Mouse (Mus musculus) cerebellum, adult 2 months (tissue): ENCODE measurements at regions not wholly inside any gene's neighbourhood (a gene's known extent, or its start where the extent isn't known, plus 50 kb on each side); places are given as distances from the start of the nearest gene placed in this dataset.

ENCODE experiments used
- CTCF ChIP-seq: fragments of 200-500 bp; IDR thresholded peaks from 2 replicates; pipeline ENCODE4 v1.5.1; 2011; ENCODE audit warnings: low read depth, mild to moderate bottlenecking, control low read depth, low read length, moderate library complexity, borderline replicate concordance; ENCODE audit not compliant: insufficient read depth
- POLR2A ChIP-seq: fragments of 200-500 bp; IDR thresholded peaks from 2 replicates; pipeline ENCODE4 v1.6.1; 2011; ENCODE audit warnings: low read length, control low read depth, borderline replicate concordance; ENCODE audit not compliant: insufficient read depth

- TF ChIP-seq CTCF (no peak), POLR2A (no peak)
Measured at GRCm38 (mm10) chr7:125271356-125271755, 173.1 kb upstream of the Kdm8 start.
